Mouse (Mus musculus): ENCODE results near the gene Gin1.
A peak's percentile ranks its signal among the peaks of the same experiment; 100 is the strongest.
"Not testable (repeated sequence)": the region's sequence is repeated elsewhere in the genome, so short reads cannot be mapped to it uniquely, and the experiment has no call there.

Gene Gin1

GRCm38 (mm10) chr1:97769904-97770753, at the start of gene Gin1, which contains the start of gene Ppip5k2:
TSS of gene Gin1 (plus strand) at chr1:97770172.
TSS of gene Ppip5k2 (minus strand) at chr1:97770411.
- peak; percentile 78 for DNase-seq (ENCODE audit: low spot score)

GRCm38 (mm10) chr1:97726730-97727129, 43.2 kb upstream of the Gin1 start:
- no peak for DNase-seq (ENCODE audit: low spot score)

GRCm38 (mm10) chr1:97729339-97729738, 40.6 kb upstream of the Gin1 start:
- DNase-seq (ENCODE audit: low spot score), result no peak

GRCm38 (mm10) chr1:97743063-97743462, 26.9 kb upstream of the Gin1 start:
- DNase-seq (ENCODE audit: low spot score), result no peak

GRCm38 (mm10) chr1:97745712-97746111, 24.3 kb upstream of the Gin1 start:
- DNase-seq (ENCODE audit: low spot score), result no peak

- no peak for DNase-seq (ENCODE audit: low spot score)
Observed at GRCm38 (mm10) chr1:97746261-97746660, 23.7 kb upstream of the Gin1 start.

- no peak for DNase-seq (ENCODE audit: low spot score)
Observed at GRCm38 (mm10) chr1:97748163-97748562, 21.8 kb upstream of the Gin1 start.

- DNase-seq (ENCODE audit: low spot score), result no peak
Observed at GRCm38 (mm10) chr1:97753216-97753615, 16.8 kb upstream of the Gin1 start.

- DNase-seq (ENCODE audit: low spot score), result no peak
Observed at GRCm38 (mm10) chr1:97754392-97754791, 15.6 kb upstream of the Gin1 start.

GRCm38 (mm10) chr1:97759841-97760240, 10.1 kb upstream of the Gin1 start:
- DNase-seq (ENCODE audit: low spot score), result no peak

- no peak for DNase-seq (ENCODE audit: low spot score)
Observed at GRCm38 (mm10) chr1:97760598-97760997, 9.4 kb upstream of the Gin1 start.

- no peak for DNase-seq (ENCODE audit: low spot score)
Observed at GRCm38 (mm10) chr1:97761477-97761876, 8.5 kb upstream of the Gin1 start.

GRCm38 (mm10) chr1:97765712-97766111, 4.3 kb upstream of the Gin1 start:
- not testable (repeated sequence) for DNase-seq (ENCODE audit: low spot score)

GRCm38 (mm10) chr1:97768089-97768488, 1.9 kb upstream of the Gin1 start:
- DNase-seq (ENCODE audit: low spot score), result no peak

- DNase-seq (ENCODE audit: low spot score), result no peak
Observed at GRCm38 (mm10) chr1:97768906-97769293, 1.1 kb upstream of the Gin1 start.

- peak; percentile 15 for DNase-seq (ENCODE audit: low spot score)
Observed at GRCm38 (mm10) chr1:97769294-97769903, 573 bp upstream of the Gin1 start.

GRCm38 (mm10) chr1:97771118-97771517, 1.1 kb downstream of the Gin1 start:
- DNase-seq (ENCODE audit: low spot score), result no peak

GRCm38 (mm10) chr1:97771727-97772126, 1.8 kb downstream of the Gin1 start:
- DNase-seq (ENCODE audit: low spot score), result no peak

GRCm38 (mm10) chr1:97773362-97773761, 3.4 kb downstream of the Gin1 start:
- DNase-seq (ENCODE audit: low spot score), result no peak

GRCm38 (mm10) chr1:97773973-97774372, 4.0 kb downstream of the Gin1 start:
- no peak for DNase-seq (ENCODE audit: low spot score)

GRCm38 (mm10) chr1:97781674-97782073, 11.7 kb downstream of the Gin1 start:
- DNase-seq (ENCODE audit: low spot score), result no peak

- DNase-seq (ENCODE audit: low spot score), result no peak
Observed at GRCm38 (mm10) chr1:97784928-97785327, 15.0 kb downstream of the Gin1 start.

- no peak for DNase-seq (ENCODE audit: low spot score)
Observed at GRCm38 (mm10) chr1:97785685-97786393, 15.9 kb downstream of the Gin1 start.

All from urinary bladder, postnatal 10 days (tissue).